Mouse (Mus musculus) layer of hippocampus, adult 9-11 months (tissue): ENCODE measurements at regions not wholly inside any gene's neighbourhood (a gene's known extent, or its start where the extent isn't known, plus 50 kb on each side); places are given as distances from the start of the nearest gene placed in this dataset.

Experiments used
- DNase-seq: peaks from one replicate; pipeline ENCODE4 v3.0.0; 2022

DNA sequence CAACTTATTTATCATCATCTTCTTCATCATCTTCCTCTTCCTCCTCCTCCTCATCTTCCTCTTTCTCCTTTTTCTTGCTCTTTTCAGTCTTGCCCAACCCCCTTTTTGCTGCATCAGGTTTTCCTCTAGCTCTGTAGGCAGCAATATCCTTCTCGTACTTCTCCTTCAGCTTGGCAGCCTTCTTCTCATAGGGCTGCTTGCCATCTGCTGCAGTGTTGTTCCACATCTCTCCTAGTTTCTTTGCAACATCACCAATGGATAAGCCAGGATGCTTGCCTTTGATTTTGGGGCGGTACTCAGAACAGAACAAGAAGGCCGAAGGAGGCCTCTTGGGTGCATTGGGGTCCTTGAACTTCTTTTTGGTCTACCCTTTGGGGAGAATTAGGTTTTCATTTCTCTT, 98.7 kb upstream of the Lin7c start:
- peak; percentile 15 for DNase-seq

DNA sequence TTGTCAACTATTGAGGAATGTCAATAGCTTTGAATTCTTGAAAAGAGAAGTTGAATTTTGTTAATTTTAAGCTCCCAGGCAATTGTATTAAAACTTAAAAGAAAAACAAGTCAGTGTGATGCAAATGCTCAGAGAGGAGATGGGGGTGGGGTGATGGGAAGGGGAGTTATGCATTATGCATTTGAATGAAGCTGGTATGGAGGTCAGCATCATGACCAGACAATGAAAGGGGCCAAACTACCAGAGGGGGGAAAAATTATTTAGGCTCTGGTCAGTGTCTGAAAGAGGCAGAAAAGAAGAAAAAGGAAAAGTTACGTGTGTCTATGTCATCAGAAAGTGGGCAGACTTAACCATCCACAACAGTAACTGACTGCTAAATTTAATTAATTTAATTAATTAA, 73.7 kb upstream of the Lin7c start:
- no peak for DNase-seq

DNA sequence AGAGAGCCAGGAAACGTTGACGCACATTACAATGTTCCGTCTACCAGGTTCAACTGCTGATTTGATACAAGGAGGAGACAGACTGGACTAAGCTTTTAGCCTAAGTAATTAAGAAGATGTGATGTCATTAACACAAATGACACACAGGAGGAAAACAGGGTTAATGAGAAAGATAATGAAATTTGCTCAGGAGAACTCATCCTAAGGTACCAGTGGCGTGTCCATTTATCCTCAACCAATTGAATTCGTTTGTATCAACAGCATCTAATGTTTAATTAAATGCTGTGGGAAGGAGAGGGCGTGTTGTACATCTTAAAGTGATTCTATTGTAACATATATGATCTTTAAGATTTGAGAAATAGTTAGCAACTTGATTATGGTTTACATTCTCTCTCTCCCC, 70.3 kb upstream of the Lin7c start:
- DNase-seq, result no peak

DNA sequence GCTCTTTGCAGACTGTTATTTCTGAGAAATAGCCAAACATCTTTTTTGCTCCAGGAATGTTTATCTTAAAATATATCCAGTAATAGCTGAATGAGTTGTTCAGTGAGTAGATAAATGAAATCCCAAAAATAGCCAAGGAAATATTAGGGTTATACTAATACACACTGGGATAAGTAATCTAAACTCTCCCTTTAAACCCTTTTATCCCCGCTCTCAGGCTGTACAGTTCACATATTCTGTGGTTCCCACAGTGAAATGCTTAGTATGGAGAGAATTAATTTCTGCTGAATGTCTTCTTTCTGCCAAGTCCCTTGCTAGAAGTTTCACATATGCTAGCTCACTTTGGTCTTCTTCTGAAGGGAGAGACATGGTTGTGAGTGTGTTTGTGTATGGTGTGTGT, 69.8 kb upstream of the Lin7c start:
- DNase-seq, result no peak

DNA sequence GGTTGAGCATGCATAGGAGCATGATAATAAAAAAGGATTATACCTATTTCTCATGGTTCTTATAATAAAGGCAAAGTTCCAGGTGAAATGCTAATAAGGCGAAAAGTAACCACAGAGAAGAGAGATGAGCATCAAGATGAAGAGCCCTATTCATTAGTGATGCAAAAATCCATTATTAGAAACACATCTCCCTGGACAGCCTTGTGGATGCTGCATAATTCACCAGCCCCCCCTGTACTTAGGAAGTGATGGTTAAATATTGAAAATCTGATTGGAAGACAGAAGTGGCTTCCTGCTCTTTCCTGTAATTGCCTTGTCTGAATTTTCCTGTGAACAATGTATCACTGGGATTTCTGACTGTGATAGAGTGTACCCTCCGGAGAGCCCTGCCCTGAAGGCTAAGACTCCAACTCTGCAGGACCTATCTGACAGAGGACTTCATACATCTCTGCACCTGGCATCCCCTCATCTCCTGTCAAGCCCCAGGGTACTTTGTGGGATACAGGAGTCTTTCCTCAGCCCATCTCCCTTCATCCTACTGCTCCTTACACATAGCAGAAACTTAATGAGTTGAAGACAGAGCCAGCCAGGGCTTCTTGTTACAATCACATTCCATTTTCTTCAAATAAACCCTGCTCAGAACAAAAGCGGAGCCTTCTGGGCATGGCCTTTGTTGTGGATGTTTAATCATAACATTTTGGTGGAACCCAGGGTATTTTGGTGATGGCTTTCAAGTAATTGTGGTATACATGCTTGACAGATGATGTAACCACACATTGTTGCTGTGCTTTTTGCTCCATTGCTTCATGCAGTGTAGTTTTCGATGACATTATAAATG, 67.4 kb upstream of the Lin7c start:
- no peak for DNase-seq

DNA sequence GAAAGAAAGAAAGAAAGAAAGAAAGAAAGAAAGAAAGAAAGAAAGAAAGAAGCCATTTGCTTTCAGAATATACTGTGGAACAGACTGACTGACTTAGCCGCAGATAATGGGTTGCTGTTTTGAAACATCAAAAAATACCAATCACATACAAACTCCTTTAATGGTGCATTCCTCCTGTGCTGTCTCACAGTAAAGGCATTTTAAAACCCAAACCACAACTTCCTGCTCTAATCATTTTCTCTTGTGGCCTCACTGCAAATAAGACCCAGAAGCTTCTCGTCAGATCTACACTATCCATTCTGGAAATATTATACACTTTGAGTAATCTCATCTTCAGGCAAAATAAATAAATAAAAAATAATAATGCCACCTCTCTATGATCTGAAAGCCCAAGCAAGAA, 50.4 kb upstream of the Lin7c start:
- DNase-seq, result no peak
